Mouse (Mus musculus) testis, adult 2 months (tissue): ENCODE measurements around the gene Gm10964. TPM values are rescaled to one million over a fixed set of nuclear protein-coding genes. Genes with fewer than 3 reads are reported as not detected.

Source experiments
- H3K27ac ChIP-seq: fragments of 200-500 bp; 2 replicates; pipeline ENCODE4 v1.5.1; 2012; ENCODE audit warnings: low read depth, low read length; ENCODE audit not compliant: control insufficient read depth, insufficient read depth
- H3K27me3 ChIP-seq: fragments of 200-500 bp; 2 replicates; pipeline ENCODE4 v1.6.1; 2012; ENCODE audit warnings: mild to moderate bottlenecking, low read length, moderate library complexity; ENCODE audit not compliant: control insufficient read depth, insufficient read depth
- H3K36me3 ChIP-seq: fragments of 200-500 bp; 2 replicates; pipeline ENCODE4 v1.6.1; 2012; ENCODE audit warnings: mild to moderate bottlenecking, low read length; ENCODE audit not compliant: control insufficient read depth, insufficient read depth
- H3K4me1 ChIP-seq: fragments of 200-500 bp; 2 replicates; pipeline ENCODE4 v1.6.1; 2012; ENCODE audit warnings: low read length; ENCODE audit not compliant: control insufficient read depth, insufficient read depth
- H3K4me3 ChIP-seq: fragments of 200-500 bp; 2 replicates; pipeline ENCODE4 v1.5.1; 2012; ENCODE audit warnings: low read depth, mild to moderate bottlenecking, low read length, moderate library complexity, mixed read lengths; ENCODE audit not compliant: control insufficient read depth
- CTCF ChIP-seq: fragments of 200-500 bp; IDR thresholded peaks from 2 replicates; pipeline ENCODE4 v1.5.1; 2012; ENCODE audit warnings: low read depth, mild to moderate bottlenecking, inconsistent platforms, low read length, moderate library complexity; ENCODE audit not compliant: control insufficient read depth, insufficient read depth, insufficient replicate concordance
- POLR2A ChIP-seq: fragments of 200-500 bp; IDR thresholded peaks from 2 replicates; pipeline ENCODE4 v1.6.1; 2012; ENCODE audit warnings: low read depth, mild to moderate bottlenecking, inconsistent platforms, low read length, moderate library complexity; ENCODE audit not compliant: control insufficient read depth
- polyA plus RNA-seq: library from polyadenylated mRNA; depleted of rRNA; stranded (reverse); fragments of >200 nt; gene quantifications from 2 replicates; pipeline ENCODE4 v1.2.3, GENCODE M21; 2012

Gene Gm10964
- polyA plus RNA-seq, 1 experiment, result not detected

GRCm38 (mm10) chr3:103724137-103724536 lies 15.0 kb upstream of the Gm10964 start:
- H3K4me3 ChIP-seq, result no peak overlapping the region
- H3K36me3 ChIP-seq, result no peaks in the 10 kb centered on the region
- no peak for TF ChIP-seq CTCF
- no peak for TF ChIP-seq POLR2A
- H3K27ac ChIP-seq, result no peak overlapping the region
- H3K4me1 ChIP-seq, result no peaks in the 10 kb centered on the region; the same call in 1 of the 2 replicates
- no peaks in the 10 kb centered on the region for H3K27me3 ChIP-seq

- no peak overlapping the region for H3K27ac ChIP-seq
- no peak overlapping the region for H3K4me3 ChIP-seq
- no peak for TF ChIP-seq POLR2A
- TF ChIP-seq CTCF, result no peak
- no peaks in the 10 kb centered on the region for H3K4me1 ChIP-seq
- H3K36me3 ChIP-seq, result no peaks in the 10 kb centered on the region
- H3K27me3 ChIP-seq, result no peaks in the 10 kb centered on the region
Observed at GRCm38 (mm10) chr3:103726642-103727041, 12.5 kb upstream of the Gm10964 start.

GRCm38 (mm10) chr3:103727813-103728326 lies 11.3 kb upstream of the Gm10964 start:
- Histone ChIP-seq H3K4me1 (no peaks in the 10 kb centered on the region), H3K36me3 (no peaks in the 10 kb centered on the region), H3K4me3 (no peak overlapping the region), H3K27ac (no peak overlapping the region), H3K27me3 (no peaks in the 10 kb centered on the region)
- TF ChIP-seq POLR2A (no peak), CTCF (no peak)

GRCm38 (mm10) chr3:103729850-103730249 lies 9.3 kb upstream of the Gm10964 start:
- Histone ChIP-seq H3K4me1 (no peaks in the 10 kb centered on the region), H3K4me3 (no peak overlapping the region), H3K27me3 (no peaks in the 10 kb centered on the region), H3K27ac (no peak overlapping the region), H3K36me3 (no peaks in the 10 kb centered on the region)
- TF ChIP-seq CTCF (no peak), POLR2A (no peak)

GRCm38 (mm10) chr3:103732116-103732515 lies 7.0 kb upstream of the Gm10964 start:
- TF ChIP-seq POLR2A (no peak), CTCF (no peak)
- Histone ChIP-seq H3K27ac (no peak overlapping the region), H3K36me3 (no peaks in the 10 kb centered on the region), H3K27me3 (no peaks in the 10 kb centered on the region), H3K4me3 (no peak overlapping the region), H3K4me1 (no peaks in the 10 kb centered on the region; the same call in 1 of the 2 replicates)

- no peaks in the 10 kb centered on the region for H3K36me3 ChIP-seq
- H3K4me3 ChIP-seq, result no peak overlapping the region
- H3K27me3 ChIP-seq, result no peaks in the 10 kb centered on the region
- TF ChIP-seq POLR2A, result no peak
- TF ChIP-seq CTCF, result no peak
- peaks cover 3% of the 10 kb centered on the region for H3K4me1 ChIP-seq
- no peak overlapping the region for H3K27ac ChIP-seq
Observed at GRCm38 (mm10) chr3:103733176-103733575, 6.0 kb upstream of the Gm10964 start.

- Histone ChIP-seq H3K4me3 (no peak overlapping the region), H3K27ac (peak overlapping the region; percentile 77), H3K36me3 (no peaks in the 10 kb centered on the region), H3K27me3 (no peaks in the 10 kb centered on the region), H3K4me1 (peaks cover 5% of the 10 kb centered on the region)
- no peak for TF ChIP-seq POLR2A
- TF ChIP-seq CTCF, result no peak
Observed at GRCm38 (mm10) chr3:103733799-103734695, 5.1 kb upstream of the Gm10964 start.
